Mouse (Mus musculus): ENCODE results near the gene Map3k10.

The Map3k10 gene

GRCm38 (mm10) chr7:27674522-27675221, at the start of gene Map3k10:
Map3k10 (minus strand) TSS chr7:27674598.
- DNase-seq (ENCODE audit: low read depth, low spot score) = peak; percentile 94

DNA sequence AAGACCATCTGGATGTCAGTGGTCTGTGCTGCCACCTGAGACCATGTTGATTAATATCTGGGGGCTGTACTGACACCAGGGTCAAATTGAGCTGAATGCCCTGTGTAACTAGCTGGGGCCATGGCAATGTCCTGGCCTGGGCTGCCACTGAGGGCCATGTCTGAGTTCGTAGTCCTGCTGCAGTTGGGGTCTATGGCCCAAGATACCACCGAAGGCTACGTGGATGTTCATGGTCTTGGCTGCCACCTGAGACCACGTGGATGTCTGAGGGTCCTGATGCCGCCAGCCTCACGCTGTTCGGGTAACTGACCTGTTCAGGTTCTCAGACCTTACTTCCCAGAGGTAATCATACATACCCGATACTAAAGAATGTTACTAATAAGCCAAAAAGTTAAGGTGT, 47.6 kb upstream of the Map3k10 start:
- no peak for DNase-seq (ENCODE audit: low read depth, low spot score)

DNA sequence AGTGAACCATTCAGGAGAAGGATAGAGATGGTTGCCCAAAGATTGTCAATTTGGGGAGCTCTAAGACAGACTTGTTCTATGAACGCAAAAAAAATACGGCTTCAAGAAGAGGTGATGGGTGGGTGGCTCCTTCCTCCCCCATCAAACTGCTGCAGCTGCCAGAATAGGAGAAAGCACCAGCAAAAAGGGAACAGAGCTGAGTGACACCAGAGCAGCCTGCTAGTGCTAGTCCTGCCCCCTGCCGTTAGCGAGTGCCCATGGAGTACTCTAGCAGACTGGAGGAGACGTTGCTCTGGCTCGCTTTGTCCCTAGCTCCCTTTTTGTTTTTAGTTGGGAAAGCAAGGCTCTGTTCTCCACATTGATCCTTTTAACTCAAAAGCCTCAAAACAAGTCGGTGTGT, 36.0 kb upstream of the Map3k10 start:
- DNase-seq (ENCODE audit: low read depth, low spot score) = no peak

DNA sequence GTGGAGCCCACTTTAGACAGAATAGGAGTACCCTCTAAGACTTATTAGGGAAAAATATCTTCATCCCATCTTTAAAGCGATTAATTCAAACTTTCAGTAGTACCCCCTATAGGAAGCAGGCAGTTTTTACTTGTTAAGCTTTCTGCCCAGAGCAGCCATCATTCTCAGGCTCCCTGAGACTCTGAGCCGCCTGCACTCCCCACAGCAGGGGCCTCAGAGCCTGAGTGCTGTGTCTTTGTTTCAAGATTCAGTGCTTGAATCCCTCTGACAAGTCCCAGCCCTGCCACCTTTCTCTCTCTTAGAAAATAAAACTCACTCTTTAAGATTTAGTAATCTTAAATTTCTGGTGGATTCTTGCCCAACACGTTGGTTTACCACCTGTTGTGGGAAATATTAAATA, 22.3 kb upstream of the Map3k10 start:
- no peak for DNase-seq (ENCODE audit: low read depth, low spot score)

DNA sequence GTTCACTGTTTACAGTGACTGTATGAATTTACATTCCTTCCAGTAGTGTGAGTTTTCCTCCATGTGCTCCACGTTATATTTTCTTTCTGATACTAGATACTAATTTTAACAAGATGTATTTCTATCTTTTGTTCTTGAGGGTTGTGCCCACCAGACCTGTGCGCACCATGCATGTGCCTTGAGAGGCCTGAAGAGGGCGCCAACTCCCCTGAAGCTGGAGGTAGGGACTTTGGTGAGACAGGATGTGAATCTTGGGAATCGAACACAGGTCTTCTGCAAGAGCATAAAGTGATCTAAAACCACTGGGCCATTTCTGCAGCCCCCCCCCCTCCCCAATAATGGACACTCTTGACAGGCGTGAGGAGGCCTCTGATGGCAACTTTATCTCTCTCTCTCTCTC, 16.7 kb upstream of the Map3k10 start:
- peak; percentile 63 for DNase-seq (ENCODE audit: low read depth, low spot score)

DNA sequence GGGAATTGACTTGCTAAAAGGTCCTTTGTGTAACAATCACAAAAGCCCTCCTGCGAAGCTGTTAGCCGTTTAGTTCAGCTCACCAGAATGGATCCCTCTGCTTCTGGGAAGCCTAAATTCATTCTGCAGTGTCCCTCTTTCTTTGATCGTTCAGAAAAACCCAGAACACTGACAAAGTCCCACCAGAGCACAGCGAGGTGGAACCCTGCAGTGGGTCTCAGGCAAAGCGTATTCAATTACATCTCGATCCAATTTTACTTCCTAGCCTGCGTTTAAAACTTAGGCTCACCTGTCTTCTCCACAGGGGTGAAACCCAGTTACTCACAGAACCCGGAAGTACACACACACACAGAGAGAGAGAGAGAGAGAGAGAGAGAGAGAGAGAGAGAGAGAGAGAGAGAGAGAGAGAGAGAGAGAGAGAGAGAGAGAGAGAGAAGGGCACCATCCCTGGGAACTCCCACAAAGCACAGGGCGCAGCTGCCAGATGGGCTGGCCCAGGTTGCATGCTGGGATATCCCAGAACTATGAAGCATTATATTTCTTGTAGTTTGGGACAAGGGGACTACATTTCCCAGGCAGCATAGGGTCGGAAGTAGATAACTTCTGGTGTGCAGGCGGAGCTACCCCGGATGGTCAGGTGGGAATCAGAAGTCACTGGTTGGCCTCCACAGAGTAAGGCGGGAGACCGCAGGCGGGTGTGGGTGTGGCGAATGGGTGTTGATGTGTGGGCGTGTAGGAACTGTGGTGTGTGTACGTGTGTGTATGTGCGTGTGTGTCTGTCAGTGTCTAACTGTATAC, 14.6 kb upstream of the Map3k10 start, which contains the start of gene Zfp607b:
Gene Zfp607b (plus strand): TSS at position 526 of the 798 bp plus-strand sequence.
- peak; percentile 98 for DNase-seq (ENCODE audit: low read depth, low spot score)

DNA sequence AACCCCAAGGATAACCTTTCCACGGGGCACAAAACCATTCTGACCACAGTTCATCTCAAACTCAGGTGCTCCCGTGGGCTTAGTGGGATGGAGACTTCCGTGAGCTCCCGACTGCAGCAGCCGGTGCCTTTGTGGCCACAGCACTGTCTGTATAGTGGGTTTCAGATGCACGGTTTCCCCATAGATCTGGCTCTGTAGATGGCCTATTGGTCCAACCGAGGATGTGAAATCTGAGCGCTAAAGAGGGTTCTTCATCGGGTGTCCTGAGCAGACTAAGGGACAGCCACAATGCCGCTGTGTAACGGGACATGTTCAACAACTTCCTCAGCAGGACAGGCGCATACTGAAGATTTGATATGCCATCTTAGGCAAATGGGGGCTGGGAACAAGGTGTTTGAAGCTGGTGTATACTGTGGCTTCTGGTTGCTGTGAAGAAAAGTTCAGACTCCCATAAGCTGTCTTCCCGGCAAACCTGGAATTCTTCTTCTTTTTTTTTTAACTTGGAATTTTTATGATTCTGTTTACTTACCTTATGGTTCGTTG, 13.9 kb upstream of the Map3k10 start:
- DNase-seq (ENCODE audit: low read depth, low spot score) = peak; percentile 23

- DNase-seq (ENCODE audit: low read depth, low spot score) = no peak
Observed at GRCm38 (mm10) chr7:27687836-27688235, 13.4 kb upstream of the Map3k10 start.

DNA sequence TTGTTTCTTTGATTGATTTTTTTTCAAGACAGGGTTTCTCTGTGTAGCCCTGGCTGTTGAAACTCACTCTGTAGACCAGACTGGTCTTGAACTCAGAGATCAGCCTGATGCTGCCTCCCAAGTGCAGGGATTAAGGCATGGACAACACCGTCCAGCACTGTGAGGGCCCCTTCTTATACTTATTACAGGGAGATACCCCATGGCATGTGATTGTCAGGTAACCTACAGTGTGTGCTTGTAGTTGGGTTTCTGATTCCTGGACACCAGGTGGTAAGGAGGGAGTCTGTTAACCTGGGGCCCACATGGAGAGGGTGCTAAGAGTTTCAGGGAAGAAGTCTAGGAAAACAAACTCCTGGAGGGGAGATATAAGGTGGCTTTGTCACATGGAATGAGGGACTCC, 12.6 kb upstream of the Map3k10 start:
- DNase-seq (ENCODE audit: low read depth, low spot score) = no peak

- peak; percentile 47 for DNase-seq (ENCODE audit: low read depth, low spot score)
Observed at GRCm38 (mm10) chr7:27685681-27686080, 11.3 kb upstream of the Map3k10 start.

DNA sequence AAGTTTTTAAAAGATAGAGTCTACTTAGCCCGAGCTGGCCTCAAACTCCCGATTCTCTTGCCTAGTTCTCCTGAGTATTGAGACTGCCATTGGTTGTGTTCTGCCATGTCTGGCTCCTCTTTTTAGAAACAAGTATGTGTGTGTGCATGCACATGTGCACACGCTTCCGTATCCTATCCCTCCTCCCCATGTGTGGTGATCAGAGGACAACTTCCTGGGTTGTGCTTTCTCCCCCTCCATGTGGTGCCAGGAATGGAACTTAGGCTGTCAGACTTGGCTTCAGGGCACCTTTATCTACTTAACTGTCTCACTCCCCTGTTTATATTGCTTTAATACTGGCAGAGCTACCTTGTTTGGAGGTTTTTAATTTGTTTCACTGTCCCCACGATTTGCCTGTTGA, 10.8 kb upstream of the Map3k10 start:
- no peak for DNase-seq (ENCODE audit: low read depth, low spot score)

DNA sequence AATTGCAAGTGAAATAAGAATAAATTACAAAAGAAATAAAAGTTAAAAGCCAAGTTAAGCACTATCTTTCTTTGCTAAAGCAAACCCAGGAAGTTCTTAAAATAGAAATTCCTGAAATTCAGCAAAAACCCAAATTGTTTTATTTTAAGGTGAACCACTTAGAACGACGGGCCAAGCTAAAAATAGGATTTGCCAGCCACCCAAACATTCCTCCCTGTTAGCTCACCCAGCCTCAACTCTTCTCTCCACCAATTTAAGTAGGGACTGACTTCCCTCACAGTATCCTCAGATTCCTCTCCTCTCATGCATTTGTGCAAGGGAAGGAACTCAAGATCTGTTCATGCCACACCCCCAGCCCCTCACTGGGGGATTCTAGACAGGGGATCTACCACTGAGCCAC, 8.8 kb upstream of the Map3k10 start:
- DNase-seq (ENCODE audit: low read depth, low spot score) = no peak

GRCm38 (mm10) chr7:27675222-27675612, 819 bp upstream of the Map3k10 start:
- DNase-seq (ENCODE audit: low read depth, low spot score) = no peak

- DNase-seq (ENCODE audit: low read depth, low spot score) = no peak
Observed at GRCm38 (mm10) chr7:27674195-27674521, 240 bp downstream of the Map3k10 start.

DNA sequence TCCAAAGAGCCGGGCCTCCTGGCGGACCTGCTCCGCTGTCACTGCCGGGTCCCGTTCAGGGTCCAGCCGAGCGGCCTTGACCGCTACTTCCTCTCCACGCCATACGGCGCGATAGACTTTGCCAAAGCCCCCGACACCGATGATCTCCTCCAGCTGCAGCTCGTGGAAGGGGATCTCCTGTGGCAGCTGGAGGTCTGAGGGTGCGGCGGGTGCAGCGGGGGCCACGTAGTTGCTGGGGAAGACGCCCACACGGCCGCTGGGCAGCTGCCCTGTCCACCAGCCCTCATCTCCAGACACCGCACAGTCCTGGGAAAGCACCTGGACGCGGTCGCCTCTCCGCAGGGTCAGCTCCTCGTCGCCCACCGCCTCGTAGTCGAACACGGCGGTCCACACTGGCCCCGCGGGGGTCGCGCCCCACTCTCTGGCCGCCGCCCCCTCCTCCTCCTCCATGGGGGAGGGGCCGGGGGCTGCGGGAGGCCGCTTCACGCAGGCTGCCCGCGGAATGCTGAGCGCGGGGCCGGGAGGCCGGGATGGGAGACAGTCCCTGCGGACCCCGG, 745 bp downstream of the Map3k10 start:
- peak; percentile 32 for DNase-seq (ENCODE audit: low read depth, low spot score)

DNA sequence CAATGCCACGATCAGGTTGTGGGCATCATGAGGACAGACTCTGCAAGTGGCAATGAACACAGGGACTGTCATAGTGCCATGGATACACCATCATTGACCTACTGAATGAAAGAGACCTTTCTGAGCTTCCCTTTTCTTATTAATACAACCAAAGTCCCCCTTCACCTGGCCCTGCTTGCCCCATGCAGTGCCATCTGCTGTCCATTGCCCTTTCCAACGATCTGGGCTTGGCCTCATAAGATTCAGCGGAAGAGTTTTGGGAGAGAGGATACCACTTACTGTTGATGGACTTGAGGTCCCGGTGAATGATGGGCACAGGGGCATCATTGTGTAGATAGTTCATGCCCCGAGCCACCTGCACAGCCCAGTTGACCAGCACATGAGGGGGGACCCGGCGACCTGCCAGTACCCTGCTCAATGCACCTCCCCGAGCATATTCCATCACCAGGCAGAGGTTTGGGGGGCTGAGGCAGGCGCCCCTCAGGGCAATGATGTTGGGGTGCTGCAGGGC, 1.3 kb downstream of the Map3k10 start:
- no peak for DNase-seq (ENCODE audit: low read depth, low spot score)

- no peak for DNase-seq (ENCODE audit: low read depth, low spot score)
Observed at GRCm38 (mm10) chr7:27662038-27662437, 12.4 kb downstream of the Map3k10 start.

- no peak for DNase-seq (ENCODE audit: low read depth, low spot score)
Observed at GRCm38 (mm10) chr7:27658712-27659663, 15.4 kb downstream of the Map3k10 start.

DNA sequence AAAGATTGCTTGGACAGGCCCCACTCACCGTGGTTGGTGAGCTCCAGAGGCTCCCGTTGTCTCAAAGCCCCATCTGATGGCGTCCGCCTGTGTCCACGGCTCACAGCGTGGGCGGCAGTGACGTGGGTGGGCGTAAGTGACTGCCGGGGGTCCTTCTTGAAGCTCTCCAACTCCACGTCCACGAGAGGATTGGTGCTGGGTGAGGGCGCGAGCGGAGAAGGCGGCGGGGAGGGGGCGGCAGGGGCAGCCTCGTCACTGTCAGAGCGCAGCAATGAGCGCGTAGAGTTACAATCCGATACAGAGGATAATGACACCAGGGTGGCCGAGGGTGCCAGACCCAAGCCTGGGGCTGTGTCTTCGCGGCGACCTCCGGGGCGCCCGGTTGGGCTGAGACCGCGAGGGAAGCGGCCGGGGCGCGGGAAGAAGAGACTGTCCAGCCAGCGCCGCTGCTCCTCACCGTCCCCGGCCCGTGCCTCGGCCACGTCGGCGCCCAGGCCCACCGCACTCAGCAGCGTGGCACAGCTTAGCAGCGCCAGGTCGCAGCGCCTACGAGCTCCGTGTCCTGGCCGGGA, 16.5 kb downstream of the Map3k10 start:
- no peak for DNase-seq (ENCODE audit: low read depth, low spot score)

DNA sequence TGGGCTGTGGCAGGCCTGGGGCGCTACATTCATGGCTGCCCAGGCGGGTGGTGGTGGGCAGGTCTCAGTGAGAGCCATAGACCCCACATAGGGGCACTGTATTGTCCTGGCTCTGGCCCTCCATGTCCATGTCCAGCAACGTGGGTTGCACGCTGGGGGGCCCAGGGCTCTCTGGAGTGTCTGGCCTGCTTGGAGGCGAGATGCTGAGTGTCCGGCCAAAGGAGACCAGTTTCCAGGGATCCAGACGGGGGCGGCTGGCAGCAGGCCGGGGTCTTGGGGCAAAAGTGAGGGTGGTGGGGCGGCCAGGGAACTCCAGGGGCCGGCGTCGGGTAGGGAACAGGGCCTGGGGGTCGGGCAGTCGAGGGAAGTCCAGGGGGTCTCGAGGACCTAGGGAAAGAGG, 17.8 kb downstream of the Map3k10 start:
- DNase-seq (ENCODE audit: low read depth, low spot score) = no peak

DNA sequence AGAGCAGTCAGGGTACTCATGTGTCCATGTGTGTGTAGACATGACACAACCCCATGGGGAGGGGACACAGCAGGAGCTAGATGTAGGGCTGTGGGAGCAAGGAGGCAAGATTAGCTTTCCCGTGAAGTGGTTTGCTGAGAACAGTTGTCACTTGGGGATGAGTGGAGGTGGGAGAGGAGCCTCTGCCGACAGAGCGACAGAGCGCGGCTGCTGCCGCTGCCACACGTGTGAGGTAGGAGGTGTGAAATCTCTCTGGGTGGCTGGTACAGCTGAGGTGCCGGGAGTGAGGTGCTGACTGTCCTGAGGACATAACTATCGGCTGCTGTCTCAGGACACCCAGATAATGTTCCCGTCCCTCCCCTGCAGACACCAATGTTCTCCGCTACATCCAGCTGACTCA, 18.9 kb downstream of the Map3k10 start:
- no peak for DNase-seq (ENCODE audit: low read depth, low spot score)
